Mouse (Mus musculus) thymus, adult 18-20 months (tissue): ENCODE results near the gene Stx11.
"Not testable (repeated sequence)": the region's sequence is repeated elsewhere in the genome, so short reads cannot be mapped to it uniquely, and the experiment has no call there.

ENCODE experiments used
- DNase-seq, 2 experiments: peaks; one replicate each; pipeline ENCODE4 v3.0.0; 2022; ENCODE audit warnings: mixed read lengths in 2 of 2

Gene Stx11

GRCm38 (mm10) chr10:12957271-12957670 lies 6.8 kb downstream of the Stx11 start:
- no peak for DNase-seq

- DNase-seq, result no peak
These were observed 8.3 kb downstream of the Stx11 start for GRCm38 (mm10) chr10:12955831-12956230.

- not testable (repeated sequence) for DNase-seq
These were observed 12.7 kb downstream of the Stx11 start for GRCm38 (mm10) chr10:12951358-12951757.

- no peak for DNase-seq
These were observed 14.8 kb downstream of the Stx11 start for GRCm38 (mm10) chr10:12949299-12949698.

- DNase-seq, result no peak
These were observed 16.5 kb downstream of the Stx11 start for GRCm38 (mm10) chr10:12947606-12948005.

- no peak for DNase-seq
These were observed 22.9 kb downstream of the Stx11 start for GRCm38 (mm10) chr10:12941018-12941761.

GRCm38 (mm10) chr10:12938763-12939162 lies 25.3 kb downstream of the Stx11 start:
- DNase-seq, result no peak

- DNase-seq, result no peak
These were observed 28.0 kb downstream of the Stx11 start for GRCm38 (mm10) chr10:12936079-12936478.

- no peak for DNase-seq
These were observed 28.5 kb downstream of the Stx11 start for GRCm38 (mm10) chr10:12935575-12935974.

GRCm38 (mm10) chr10:12931492-12932400 lies 32.4 kb downstream of the Stx11 start:
- DNase-seq, result no peak

GRCm38 (mm10) chr10:12930351-12930905 lies 33.7 kb downstream of the Stx11 start:
- no peak for DNase-seq

- no peak for DNase-seq
These were observed 34.3 kb downstream of the Stx11 start for GRCm38 (mm10) chr10:12929857-12930174.

GRCm38 (mm10) chr10:12929149-12929856 lies 34.8 kb downstream of the Stx11 start:
- no peak for DNase-seq

GRCm38 (mm10) chr10:12928193-12928592 lies 35.9 kb downstream of the Stx11 start:
- no peak for DNase-seq

GRCm38 (mm10) chr10:12922574-12923353 lies 41.3 kb downstream of the Stx11 start:
- peak; percentile 69 to 79 for DNase-seq

GRCm38 (mm10) chr10:12922077-12922573 lies 42.0 kb downstream of the Stx11 start:
- no peak for DNase-seq

GRCm38 (mm10) chr10:12921551-12922040 lies 42.5 kb downstream of the Stx11 start:
- DNase-seq, result peak in 1 of 2 experiments; percentile 20

GRCm38 (mm10) chr10:12919287-12919686 lies 44.8 kb downstream of the Stx11 start:
- no peak for DNase-seq

- DNase-seq, result no peak
These were observed 46.5 kb downstream of the Stx11 start for GRCm38 (mm10) chr10:12917626-12918025.

GRCm38 (mm10) chr10:12916376-12916775 lies 47.7 kb downstream of the Stx11 start:
- no peak for DNase-seq

GRCm38 (mm10) chr10:12915826-12916225 lies 48.3 kb downstream of the Stx11 start:
- DNase-seq, result no peak

- DNase-seq, result no peak
These were observed 49.9 kb downstream of the Stx11 start for GRCm38 (mm10) chr10:12914203-12914602.
